Mouse (Mus musculus) CH12.LX (cell line): Measurements from ENCODE around the gene Chmp2a. TPM values are rescaled to one million over a fixed set of nuclear protein-coding genes. Genes with fewer than 3 reads are reported as not detected.
"Not testable (repeated sequence)": the region's sequence is repeated elsewhere in the genome, so short reads cannot be mapped to it uniquely, and the experiment has no call there.

Experiments used
- DNase-seq: peaks from one replicate; pipeline ENCODE4 v3.0.0-alpha.2; 2013; ENCODE audit errors: extremely low read depth
- H3K27ac ChIP-seq: 2 replicates; pipeline ENCODE4 v1.5.1; 2012; ENCODE audit warnings: low read depth, mild to moderate bottlenecking, control low read depth, moderate library complexity; ENCODE audit not compliant: insufficient read depth
- H3K27me3 ChIP-seq: replicated peaks from 2 replicates; pipeline ENCODE3; 2012; ENCODE audit warnings: inconsistent platforms
- H3K36me3 ChIP-seq, 2 experiments: replicated peaks in 1 of 2; 2 replicates each; pipeline versions ENCODE3 to v1.6.1; 2012; ENCODE audit warnings: inconsistent platforms in 1 of 2, low read length in 1 of 2, mild to moderate bottlenecking in 1 of 2, mixed read lengths in 1 of 2, moderate library complexity in 1 of 2; ENCODE audit not compliant: control insufficient read depth in 1 of 2, insufficient read depth in 1 of 2
- H3K4me1 ChIP-seq, 2 experiments: 2 replicates each; pipeline ENCODE4 v1.6.1; 2012; ENCODE audit warnings: inconsistent platforms in 1 of 2, moderate library complexity in 1 of 2; ENCODE audit not compliant: insufficient read depth in 2 of 2, control insufficient read depth in 1 of 2
- H3K4me2 ChIP-seq: 2 replicates; pipeline ENCODE4 v1.6.1; 2012; ENCODE audit warnings: low read depth, mild to moderate bottlenecking, control low read depth; ENCODE audit not compliant: poor library complexity, insufficient read depth, severe bottlenecking
- H3K4me3 ChIP-seq, 3 experiments: fragments of 150-350 bp in 1 of 3; sonication (generic) in 1 of 3; replicated peaks in 1 of 3; 2 replicates each; pipeline versions ENCODE3 to v1.5.1; 2011 to 2012; ENCODE audit warnings: low read depth in 2 of 3, low read length in 2 of 3, mild to moderate bottlenecking in 2 of 3, moderate library complexity in 2 of 3, control low read depth in 1 of 3, improper control_type of control experiment in 1 of 3, inconsistent platforms in 1 of 3, mixed read lengths in 1 of 3; ENCODE audit not compliant: poor library complexity in 1 of 3
- H3K79me2 ChIP-seq: replicated peaks from 2 replicates; pipeline ENCODE4 v1.6.1; 2012; ENCODE audit warnings: mild to moderate bottlenecking, moderate library complexity; ENCODE audit not compliant: control insufficient read depth, poor library complexity, insufficient read depth, severe bottlenecking; ENCODE audit errors: extremely low read depth
- H3K9ac ChIP-seq: 2 replicates; pipeline ENCODE4 v1.6.1; 2012; ENCODE audit warnings: low read depth, mild to moderate bottlenecking, control low read depth, moderate library complexity; ENCODE audit not compliant: insufficient read depth
- H3K9me3 ChIP-seq: replicated peaks from 2 replicates; pipeline ENCODE3; 2012; ENCODE audit warnings: low read length, inconsistent platforms, mixed read lengths
- BHLHE40 ChIP-seq: IDR thresholded peaks from 2 replicates; pipeline ENCODE4 v1.6.1; 2011; ENCODE audit warnings: mild to moderate bottlenecking, low read depth, low read length, improper control_type of control experiment
- CHD2 ChIP-seq: IDR thresholded peaks from 2 replicates; pipeline ENCODE4 v1.6.1; 2011; ENCODE audit warnings: low read length, improper control_type of control experiment
- CTCF ChIP-seq, 2 experiments: IDR thresholded peaks in 1 of 2; conservative IDR thresholded peaks in 1 of 2; 2 replicates each; pipeline ENCODE4 v1.5.1; 2011 to 2012; ENCODE audit warnings: low read depth in 2 of 2, low read length in 2 of 2, improper control_type of control experiment in 1 of 2, inconsistent platforms in 1 of 2, mild to moderate bottlenecking in 1 of 2, moderate library complexity in 1 of 2
- E2F4 ChIP-seq: IDR thresholded peaks from 2 replicates; pipeline ENCODE4 v1.6.1; 2011; ENCODE audit warnings: low read depth, low read length, improper control_type of control experiment; ENCODE audit not compliant: insufficient replicate concordance
- EP300 ChIP-seq: IDR thresholded peaks from 2 replicates; pipeline ENCODE4 v1.6.1; 2011; ENCODE audit warnings: low read length, improper control_type of control experiment
- ETS1 ChIP-seq: conservative IDR thresholded peaks from 2 replicates; pipeline ENCODE4 v1.6.1; 2012; ENCODE audit warnings: low read depth, mild to moderate bottlenecking, inconsistent platforms, low read length, improper control_type of control experiment, moderate library complexity
- IRF4 ChIP-seq: IDR thresholded peaks from 2 replicates; pipeline ENCODE4 v1.6.1; 2014; ENCODE audit warnings: low read depth, mild to moderate bottlenecking, inconsistent platforms, low read length, improper control_type of control experiment
- MAFK ChIP-seq: IDR thresholded peaks from 2 replicates; pipeline ENCODE4 v1.6.1; 2011; ENCODE audit warnings: low read length, improper control_type of control experiment; ENCODE audit not compliant: insufficient replicate concordance
- MEF2A ChIP-seq: IDR thresholded peaks from 2 replicates; pipeline ENCODE4 v1.6.1; 2014; ENCODE audit warnings: low read depth, mild to moderate bottlenecking, inconsistent platforms, low read length, improper control_type of control experiment, borderline replicate concordance
- POLR2A ChIP-seq: IDR thresholded peaks from 2 replicates; pipeline ENCODE4 v1.6.1; 2011; ENCODE audit warnings: low read depth, mild to moderate bottlenecking, improper control_type of control experiment, low read length
- POLR2AphosphoS2 ChIP-seq: IDR thresholded peaks from 2 replicates; pipeline ENCODE4 v1.6.1; 2011; ENCODE audit warnings: low read depth, low read length, improper control_type of control experiment
- RAD21 ChIP-seq: IDR thresholded peaks from 2 replicates; pipeline ENCODE4 v1.6.1; 2011; ENCODE audit warnings: low read depth, mild to moderate bottlenecking, low read length, improper control_type of control experiment, moderate library complexity
- SIN3A ChIP-seq: IDR thresholded peaks from 2 replicates; pipeline ENCODE4 v1.6.1; 2012; ENCODE audit warnings: low read length, improper control_type of control experiment, inconsistent platforms
- SMC3 ChIP-seq: IDR thresholded peaks from 2 replicates; pipeline ENCODE4 v1.6.1; 2011; ENCODE audit warnings: low read depth, low read length, improper control_type of control experiment
- UBTF ChIP-seq: IDR thresholded peaks from 2 replicates; pipeline ENCODE4 v1.6.1; 2012; ENCODE audit warnings: low read depth, mild to moderate bottlenecking, inconsistent platforms, low read length, improper control_type of control experiment, moderate library complexity
- USF2 ChIP-seq: conservative IDR thresholded peaks from 2 replicates; pipeline ENCODE4 v1.6.1; 2011; ENCODE audit warnings: low read depth, low read length, improper control_type of control experiment
- dilution Hi-C: fragments of 300-500 bp; cut with MboI; formaldehyde crosslinking; loops from 2 replicates; pipeline ENCODE4 v1.14.3; 2020; ENCODE audit warnings: low sequenced_read_pairs; ENCODE audit not compliant: extremely low pct_unique_long_range_greater_than_20kb, extremely low pct_ligation_motif_present
- in situ Hi-C: fragments of 300-500 bp; cut with MboI; formaldehyde crosslinking; loops from 3 replicates; pipeline ENCODE4 v1.14.3; 2019; ENCODE audit warnings: low sequenced_read_pairs, low pct_ligation_motif_present, low pct_unique_long_range_greater_than_20kb, mixed read lengths
- polyA plus RNA-seq: library from polyadenylated mRNA; unstranded; fragments of >175 nt; gene quantifications from 2 replicates; pipeline ENCODE4 v1.2.1, GENCODE M21; 2012; ENCODE audit warnings: low read depth; ENCODE audit not compliant: insufficient read length
- total RNA-seq, 2 experiments: library from RNA; depleted of rRNA; stranded (reverse); fragments of 300-350 nt in 1 of 2; fragments of >200 nt in 1 of 2; gene quantifications; 2 replicates each; pipeline ENCODE4 v1.2.3; 2012 to 2014

Chmp2a gene
- total and polyA plus RNA-seq, 3 experiments, result 115 to 134 (median 131) TPM

- TF ChIP-seq UBTF, result no peak; the same call in 1 of the 2 replicates
Measured at GRCm38 (mm10) chr7:13034148-13034977, at the start of gene Chmp2a (continued).

- Histone ChIP-seq H3K27ac (no peak overlapping the region), H3K79me2 (no peaks in the 10 kb centered on the region), H3K4me1 (no peaks in the 10 kb centered on the region), H3K4me3 (no peak overlapping the region), H3K9ac (no peak overlapping the region), H3K27me3 (peaks cover 56% of the 10 kb centered on the region), H3K9me3 (peaks cover 8% of the 10 kb centered on the region), H3K4me2 (no peak overlapping the region), H3K36me3 (no peaks in the 10 kb centered on the region)
- DNase-seq, result no peak
- dilution Hi-C loops, result no loop called here
- in situ Hi-C loops, result loop anchor here (25.0 kb wide), 2 partner anchors 215 to 1240 kb away; partner anchors contain the start of genes Lig1 and Zswim9
- TF ChIP-seq SMC3 (peak; percentile 21; the same call in 1 of the 2 replicates), MEF2A (no peak), CTCF (conservative IDR thresholded peaks at IDR 0.05 in 1 of 2, IDR thresholded peaks at IDR 0.05 in 1 of 2; ENCODE audit: low read depth in 2 of 2, low read length in 2 of 2) (peak in 1 of 2 experiments; percentile 40; a peak in 2 of 4 replicates), RAD21 (peak; percentile 36), BHLHE40 (no peak)
Measured at GRCm38 (mm10) chr7:13072293-13072692, 37.7 kb upstream of the Chmp2a start.

GRCm38 (mm10) chr7:13063399-13063798, 28.8 kb upstream of the Chmp2a start:
- TF ChIP-seq SMC3, result peak; percentile 40
- TF ChIP-seq RAD21, result peak; percentile 72
- peak; percentile 38 to 67; a peak in 3 of 4 replicates for TF ChIP-seq CTCF (conservative IDR thresholded peaks at IDR 0.05 in 1 of 2, IDR thresholded peaks at IDR 0.05 in 1 of 2; ENCODE audit: low read depth in 2 of 2, low read length in 2 of 2)
- TF ChIP-seq, all 38 proteins: peak for 3; not testable (repeated sequence) for 35
- peaks cover 25% of the 10 kb centered on the region for H3K27me3 ChIP-seq
- H3K79me2 ChIP-seq, H3K4me3 ChIP-seq, H3K27ac ChIP-seq, H3K36me3 ChIP-seq, H3K4me2 ChIP-seq, H3K4me1 ChIP-seq, H3K9ac ChIP-seq, dilution Hi-C loops: not testable (repeated sequence)
- peak; percentile 29 for DNase-seq
- in situ Hi-C loops, result loop anchor here (25.0 kb wide), 2 partner anchors 224 to 1249 kb away; partner anchors contain the start of genes Lig1 and Zswim9
- peaks cover 13% of the 10 kb centered on the region for H3K9me3 ChIP-seq

- dilution Hi-C loops (no loop called here), in situ Hi-C loops (loop anchor here (25.0 kb wide), 2 partner anchors 228 to 1253 kb away; partner anchors contain the start of genes Lig1 and Zswim9)
- no peak overlapping the region for H3K4me3 ChIP-seq
- no peak overlapping the region for H3K9ac ChIP-seq
- H3K4me1 ChIP-seq, result 0 out of 4 replicates have a peak, but pooled peaks cover 0 to 4% of the 10 kb centered on the region in 2 experiments
- peaks cover 35% of the 10 kb centered on the region for H3K27me3 ChIP-seq
- H3K9me3 ChIP-seq, result peaks cover 9% of the 10 kb centered on the region
- no peak for DNase-seq
- no peaks in the 10 kb centered on the region for H3K79me2 ChIP-seq
- no peak overlapping the region for H3K27ac ChIP-seq
- no peak overlapping the region for H3K4me2 ChIP-seq
- TF ChIP-seq EP300 (no peak), SIN3A (no peak), E2F4 (no peak), POLR2AphosphoS2 (no peak), MEF2A (no peak), USF2 (no peak), CTCF (conservative IDR thresholded peaks at IDR 0.05 in 1 of 2, IDR thresholded peaks at IDR 0.05 in 1 of 2; ENCODE audit: low read depth in 2 of 2, low read length in 2 of 2) (no peak), CHD2 (no peak), MAFK (no peak), IRF4 (no peak), POLR2A (no peak), ETS1 (no peak)
- TF ChIP-seq, all 38 proteins: peak for 0
- H3K36me3 ChIP-seq, result no peaks in the 10 kb centered on the region
Measured at GRCm38 (mm10) chr7:13059536-13059935, 24.9 kb upstream of the Chmp2a start.
